Mouse (Mus musculus): ENCODE data around the gene Zfp664.

Gene Zfp664

GRCm38 (mm10) chr5:124930055-124930439 is 67.6 kb downstream of the Zfp664 start:
- DNase-seq = peak; percentile 53 to 56

GRCm38 (mm10) chr5:124930603-124931002 is 68.1 kb downstream of the Zfp664 start:
- DNase-seq = no peak

DNA sequence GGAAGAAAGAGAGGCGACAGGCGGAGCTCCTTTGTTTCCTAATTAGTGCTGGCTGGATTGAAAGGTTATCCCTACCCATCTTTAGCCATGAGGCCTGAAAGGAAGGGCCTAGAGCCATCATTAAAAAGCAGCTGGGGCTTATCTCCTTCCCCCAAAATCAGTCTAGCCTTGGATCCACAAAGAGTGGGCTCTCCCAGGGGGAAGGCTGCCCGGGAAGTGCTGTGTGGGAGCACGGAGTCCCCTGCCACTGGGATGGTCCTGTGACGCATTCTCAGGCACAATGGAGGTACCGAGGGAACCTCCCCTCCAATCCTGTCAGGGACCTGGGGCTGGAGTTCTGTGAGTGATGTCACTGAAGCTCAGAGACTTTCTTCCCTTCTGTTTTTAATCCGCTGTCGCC is 68.6 kb downstream of the Zfp664 start:
- no peak for DNase-seq

DNA sequence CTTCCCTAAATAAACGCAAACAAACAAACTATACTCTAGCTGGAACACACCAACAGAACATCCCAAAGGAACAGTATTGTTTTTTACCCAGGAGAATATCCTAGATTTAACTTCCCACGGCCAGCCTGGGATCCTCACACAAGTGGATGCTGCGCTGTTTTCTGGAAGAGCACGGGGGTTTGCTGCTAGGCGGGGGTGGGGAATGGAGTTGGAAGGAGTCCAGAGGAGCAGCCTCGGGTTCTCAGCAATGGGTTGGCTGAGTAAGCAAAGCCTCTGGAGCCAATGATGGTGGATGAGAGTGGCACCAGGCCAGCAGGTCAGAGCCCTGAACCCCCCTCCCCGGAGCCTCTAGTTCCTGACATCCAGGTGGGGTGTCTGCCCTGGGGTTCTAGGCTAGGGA is 72.1 kb downstream of the Zfp664 start:
- DNase-seq = no peak

GRCm38 (mm10) chr5:124943181-124943792 is 80.8 kb downstream of the Zfp664 start:
- DNase-seq = no peak

- peak; percentile 60 to 83 for DNase-seq
Measured at GRCm38 (mm10) chr5:124943793-124944383, 81.4 kb downstream of the Zfp664 start.

DNA sequence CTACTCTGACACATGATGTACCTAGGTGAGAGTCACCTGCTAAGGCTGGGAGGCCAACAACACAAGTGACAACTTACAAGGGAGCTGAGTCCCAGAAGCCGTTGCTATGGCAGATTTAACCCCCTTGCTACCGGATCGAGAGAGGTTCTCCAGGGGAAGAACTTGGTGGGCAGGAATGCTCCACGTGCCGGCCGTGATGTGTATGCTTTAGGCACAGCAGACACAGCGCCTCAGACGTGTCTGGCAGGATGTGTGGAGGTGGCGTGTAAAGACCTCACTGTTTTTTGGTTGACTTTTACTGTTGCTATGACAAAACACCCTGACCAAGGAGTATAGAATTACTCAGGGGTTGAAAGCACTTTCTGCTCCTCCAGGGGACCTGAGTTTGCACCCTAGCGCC is 81.9 kb downstream of the Zfp664 start:
- DNase-seq = no peak

GRCm38 (mm10) chr5:124945046-124945445 is 82.6 kb downstream of the Zfp664 start:
- DNase-seq = no peak

- DNase-seq = peak in 1 of 2 experiments; percentile 35
Measured at GRCm38 (mm10) chr5:124950623-124951278, 88.3 kb downstream of the Zfp664 start.

- no peak for DNase-seq
Measured at GRCm38 (mm10) chr5:124951333-124951732, 88.8 kb downstream of the Zfp664 start.
